Mouse (Mus musculus) E14TG2a.4 (cell line): ENCODE results near the gene Lactbl1.

ENCODE experiments used
- CTCF ChIP-seq: conservative IDR thresholded peaks from 2 replicates; pipeline ENCODE4 v1.5.1; 2014; ENCODE audit warnings: low read length
- NANOG ChIP-seq: IDR thresholded peaks from 2 replicates; pipeline ENCODE4 v1.6.1; 2014; ENCODE audit warnings: borderline replicate concordance, low read length, mixed read lengths
- POU5F1 ChIP-seq: IDR thresholded peaks from 2 replicates; pipeline ENCODE4 v1.6.1; 2014; ENCODE audit warnings: low read length, borderline replicate concordance

- TF ChIP-seq CTCF (no peak), NANOG (no peak), POU5F1 (no peak)
Measured at GRCm38 (mm10) chr4:136601476-136601875, 20.9 kb upstream of the Lactbl1 start.
